Mouse (Mus musculus) liver, embryonic 15.5 days (tissue): ENCODE data around the gene Ugt1a1. TPM values are rescaled to one million over a fixed set of nuclear protein-coding genes. Genes with fewer than 3 reads are reported as not detected.
"Not testable (repeated sequence)": the region's sequence is repeated elsewhere in the genome, so short reads cannot be mapped to it uniquely, and the experiment has no call there.

Experiments used
- ATAC-seq: fragments of 200-750 bp; cut with Nextera tagmentation; 2 replicates; pipeline ENCODE4 v1.8.0; 2017; ENCODE audit warnings: moderate number of reproducible peaks, mild to moderate bottlenecking, moderate library complexity; ENCODE audit not compliant: insufficient read depth
- H3K27ac ChIP-seq: fragments of 300-500 bp; sonication (generic); replicated peaks from 2 replicates; pipeline ENCODE4 v1.5.1; 2015; ENCODE audit warnings: mild to moderate bottlenecking, inconsistent platforms
- H3K27me3 ChIP-seq: fragments of 300-500 bp; sonication (generic); 2 replicates; pipeline ENCODE4 v1.6.1; 2015; ENCODE audit warnings: mild to moderate bottlenecking, inconsistent platforms
- H3K36me3 ChIP-seq: fragments of 300-500 bp; sonication (generic); replicated peaks from 2 replicates; pipeline ENCODE4 v1.6.1; 2015; ENCODE audit warnings: moderate library complexity, mild to moderate bottlenecking, inconsistent platforms
- H3K4me1 ChIP-seq: fragments of 300-500 bp; sonication (generic); replicated peaks from 2 replicates; pipeline ENCODE4 v1.6.1; 2015; ENCODE audit warnings: inconsistent platforms
- H3K4me2 ChIP-seq: fragments of 300-500 bp; sonication (generic); 2 replicates; pipeline ENCODE4 v1.6.1; 2015; ENCODE audit warnings: moderate library complexity, mild to moderate bottlenecking, inconsistent platforms
- H3K4me3 ChIP-seq: fragments of 300-500 bp; sonication (generic); replicated peaks from 2 replicates; pipeline ENCODE4 v1.5.1; 2015; ENCODE audit warnings: mild to moderate bottlenecking, inconsistent platforms
- H3K9ac ChIP-seq: fragments of 300-500 bp; sonication (generic); 2 replicates; pipeline ENCODE4 v1.6.1; 2015; ENCODE audit warnings: moderate library complexity, mild to moderate bottlenecking, inconsistent platforms
- H3K9me3 ChIP-seq: fragments of 300-500 bp; sonication (generic); replicated peaks from 2 replicates; pipeline ENCODE4 v1.6.1; 2016; ENCODE audit warnings: inconsistent platforms
- WGBS: fragments of 180-500 bp; shearing (Covaris S2); methylation state at CpG from one replicate; pipeline ENCODE4 v1.1.7; 2015; ENCODE audit warnings: mixed read lengths; ENCODE audit not compliant: insufficient replicate concordance; 5-methylcytosine and 5-hydroxymethylcytosine counted together
- polyA plus RNA-seq: library from polyadenylated mRNA; unstranded; fragments of >200 nt; fragmentation: Nextera tagmentation; extraction: Ambion mirVana; gene quantifications from 2 replicates; pipeline ENCODE4 v1.2.1, GENCODE M21; 2015

The Ugt1a1 gene
- polyA plus RNA-seq, 1 experiment from 2014 or later, result 0.20 TPM

DNA sequence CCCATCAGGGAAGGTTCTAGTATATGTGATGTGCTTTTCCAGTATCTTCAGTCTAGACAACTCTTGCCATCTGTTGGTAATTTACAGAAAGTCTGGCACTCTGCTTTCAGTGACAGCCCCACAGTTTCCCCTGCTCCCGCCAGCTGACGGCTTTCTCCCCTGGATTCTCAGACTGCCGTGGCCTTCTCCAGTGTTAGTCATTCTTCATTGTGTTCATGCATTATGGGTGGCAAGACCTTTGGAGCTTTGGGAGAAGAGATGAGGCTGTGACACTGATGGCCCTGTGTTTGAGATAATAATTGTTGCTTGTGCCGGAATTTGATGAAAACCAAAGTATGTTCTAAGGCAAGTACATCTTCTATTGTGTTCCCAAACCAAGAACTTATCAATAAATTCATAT lies 6.8 kb downstream of the Ugt1a1 start:
- Histone ChIP-seq H3K4me2 (no peak overlapping the region), H3K4me1 (no peaks in the 10 kb centered on the region), H3K27ac (no peak overlapping the region), H3K9me3 (peaks cover 29% of the 10 kb centered on the region), H3K9ac (no peak overlapping the region), H3K4me3 (no peak overlapping the region), H3K27me3 (no peaks in the 10 kb centered on the region), H3K36me3 (no peaks in the 10 kb centered on the region)
- WGBS, result 40% methylated on average over 4 of the region's 4 CpGs
- no peak for ATAC-seq

DNA sequence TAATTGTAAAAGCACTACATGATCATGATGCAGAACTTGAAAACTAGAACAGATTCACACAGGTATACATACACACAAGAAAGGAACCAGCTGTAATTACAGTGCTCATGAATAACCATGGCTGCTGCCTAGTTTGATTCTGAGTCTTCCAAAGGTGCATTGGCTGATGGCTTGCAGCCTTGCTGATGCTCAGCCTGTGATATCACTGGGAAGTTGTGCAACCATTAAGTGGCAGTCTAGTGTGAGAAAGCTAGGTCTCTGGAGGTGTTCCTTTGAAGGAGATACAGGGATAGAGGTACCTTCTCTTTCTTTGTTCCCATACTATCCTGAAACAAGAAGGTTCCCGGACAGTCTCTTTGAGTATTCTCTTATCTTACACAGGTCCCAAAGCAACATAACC lies 7.3 kb downstream of the Ugt1a1 start:
- H3K4me2 ChIP-seq, result no peak overlapping the region
- H3K36me3 ChIP-seq, result no peaks in the 10 kb centered on the region
- ATAC-seq, result no peak
- H3K9me3 ChIP-seq, result peaks cover 25% of the 10 kb centered on the region
- H3K27me3 ChIP-seq, result no peaks in the 10 kb centered on the region
- H3K4me1 ChIP-seq, result no peaks in the 10 kb centered on the region
- H3K9ac ChIP-seq, result no peak overlapping the region
- WGBS, result 13% methylated on average over 1 of the region's 1 CpGs
- H3K4me3 ChIP-seq, result no peak overlapping the region
- no peak overlapping the region for H3K27ac ChIP-seq

DNA sequence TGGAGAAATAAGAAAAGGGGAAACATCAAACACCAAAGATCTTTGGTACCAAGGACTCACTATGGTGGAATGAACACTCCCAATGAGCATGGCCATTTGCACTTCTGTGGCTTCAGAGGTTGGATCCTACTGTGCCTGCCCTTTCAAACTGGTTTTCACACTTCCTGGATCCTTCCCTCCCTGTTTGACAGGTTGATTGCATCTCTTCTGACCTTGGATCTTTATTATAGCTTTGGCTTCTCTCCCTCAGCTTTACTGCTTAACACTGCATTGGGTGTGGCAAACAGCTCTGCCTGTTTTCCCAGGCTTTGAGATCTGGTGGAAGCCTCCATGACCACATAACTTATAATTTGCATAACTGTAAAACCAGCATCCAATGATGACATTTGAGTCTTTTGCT lies 8.6 kb downstream of the Ugt1a1 start:
- no peak overlapping the region for H3K4me3 ChIP-seq
- no peak for ATAC-seq

DNA sequence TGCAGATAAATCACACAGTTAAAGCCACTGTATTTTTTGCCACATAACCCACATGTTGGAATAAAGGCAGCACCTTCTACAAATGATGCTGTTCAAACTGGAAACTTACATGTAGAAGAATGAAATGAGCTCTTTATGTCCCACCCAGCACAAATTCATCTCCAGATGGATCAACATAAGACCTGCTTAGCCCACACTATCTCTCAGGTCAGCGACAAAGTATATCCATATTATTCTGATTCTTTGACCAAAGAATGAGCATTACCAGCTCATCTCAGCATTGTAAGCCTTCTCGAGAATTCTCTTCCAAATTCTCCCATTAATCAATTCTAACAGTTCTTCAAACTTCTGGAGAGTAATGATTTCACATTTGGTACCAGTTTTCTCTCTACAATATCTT lies 10.5 kb downstream of the Ugt1a1 start:
- H3K9me3 ChIP-seq, result peaks cover 20% of the 10 kb centered on the region
- ATAC-seq, result no peak
- no peaks in the 10 kb centered on the region for H3K27me3 ChIP-seq
- H3K4me2 ChIP-seq, result no peak overlapping the region
- H3K4me3 ChIP-seq, result no peak overlapping the region
- H3K9ac ChIP-seq, result no peak overlapping the region
- no peaks in the 10 kb centered on the region for H3K36me3 ChIP-seq
- H3K27ac ChIP-seq, result no peak overlapping the region
- WGBS, result 30% methylated on average over 2 of the region's 2 CpGs
- no peaks in the 10 kb centered on the region for H3K4me1 ChIP-seq

More for the DNA sequence above, 8.6 kb downstream of the Ugt1a1 start:
- no peaks in the 10 kb centered on the region for H3K4me1 ChIP-seq
- no peaks in the 10 kb centered on the region for H3K27me3 ChIP-seq
- H3K4me2 ChIP-seq, result no peak overlapping the region
- peaks cover 16% of the 10 kb centered on the region for H3K9me3 ChIP-seq
- H3K9ac ChIP-seq, result no peak overlapping the region
- H3K27ac ChIP-seq, result no peak overlapping the region
- no peaks in the 10 kb centered on the region for H3K36me3 ChIP-seq

DNA sequence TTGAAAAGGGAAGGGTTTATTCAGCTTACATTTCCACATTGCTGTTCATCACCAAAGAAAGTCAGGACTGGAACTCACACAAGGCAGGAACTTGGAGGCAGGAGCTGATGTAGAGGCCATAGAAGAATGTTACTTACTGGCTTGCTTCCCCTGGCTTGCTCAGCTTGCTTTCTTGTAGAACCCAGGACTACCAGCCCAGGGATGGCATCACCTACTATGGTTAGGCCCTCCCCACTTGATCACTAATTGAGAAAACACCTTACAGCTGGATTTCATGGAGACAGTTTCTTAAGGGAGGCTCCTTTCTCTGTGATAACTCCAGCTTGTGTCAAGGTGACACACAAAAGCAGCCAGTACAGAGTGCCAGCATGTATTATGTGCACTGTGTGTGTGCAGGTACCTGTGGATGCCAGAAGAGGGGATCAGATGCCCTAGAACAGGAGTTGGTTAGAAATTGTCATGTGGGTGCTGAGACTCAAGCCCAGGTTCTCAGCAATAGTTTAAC lies 11.3 kb downstream of the Ugt1a1 start:
- H3K27ac ChIP-seq, H3K4me3 ChIP-seq, H3K36me3 ChIP-seq, H3K4me2 ChIP-seq, H3K4me1 ChIP-seq, ATAC-seq, H3K27me3 ChIP-seq, H3K9ac ChIP-seq: not testable (repeated sequence)
- peaks cover 20% of the 10 kb centered on the region; the same call in 1 of the 2 replicates for H3K9me3 ChIP-seq

DNA sequence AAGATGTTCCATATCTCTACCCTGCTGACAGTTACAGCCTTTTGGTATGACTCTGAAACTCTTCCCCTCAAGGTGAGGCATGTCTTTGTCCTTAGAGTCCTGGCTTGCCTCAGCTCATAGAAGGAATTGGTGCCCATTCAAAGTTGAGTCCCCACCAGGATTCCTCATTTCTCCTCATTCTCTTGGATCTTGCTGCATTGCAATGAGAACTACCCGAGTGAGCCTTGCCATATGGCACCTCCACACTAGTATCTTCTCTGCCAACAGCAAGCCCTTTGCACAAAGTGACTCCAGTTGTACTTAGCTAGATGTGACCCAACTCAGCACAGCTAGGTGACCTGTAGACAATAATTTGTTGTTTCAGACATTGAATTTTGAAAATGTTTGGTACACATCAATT lies 11.8 kb downstream of the Ugt1a1 start:
- Histone ChIP-seq H3K27ac (no peak overlapping the region), H3K36me3 (no peaks in the 10 kb centered on the region), H3K27me3 (no peaks in the 10 kb centered on the region), H3K9ac (no peak overlapping the region), H3K9me3 (peaks cover 20% of the 10 kb centered on the region; the same call in 1 of the 2 replicates), H3K4me1 (no peaks in the 10 kb centered on the region), H3K4me3 (no peak overlapping the region), H3K4me2 (no peak overlapping the region)
- WGBS, result 30% methylated on average over 1 of the region's 1 CpGs
- no peak for ATAC-seq

DNA sequence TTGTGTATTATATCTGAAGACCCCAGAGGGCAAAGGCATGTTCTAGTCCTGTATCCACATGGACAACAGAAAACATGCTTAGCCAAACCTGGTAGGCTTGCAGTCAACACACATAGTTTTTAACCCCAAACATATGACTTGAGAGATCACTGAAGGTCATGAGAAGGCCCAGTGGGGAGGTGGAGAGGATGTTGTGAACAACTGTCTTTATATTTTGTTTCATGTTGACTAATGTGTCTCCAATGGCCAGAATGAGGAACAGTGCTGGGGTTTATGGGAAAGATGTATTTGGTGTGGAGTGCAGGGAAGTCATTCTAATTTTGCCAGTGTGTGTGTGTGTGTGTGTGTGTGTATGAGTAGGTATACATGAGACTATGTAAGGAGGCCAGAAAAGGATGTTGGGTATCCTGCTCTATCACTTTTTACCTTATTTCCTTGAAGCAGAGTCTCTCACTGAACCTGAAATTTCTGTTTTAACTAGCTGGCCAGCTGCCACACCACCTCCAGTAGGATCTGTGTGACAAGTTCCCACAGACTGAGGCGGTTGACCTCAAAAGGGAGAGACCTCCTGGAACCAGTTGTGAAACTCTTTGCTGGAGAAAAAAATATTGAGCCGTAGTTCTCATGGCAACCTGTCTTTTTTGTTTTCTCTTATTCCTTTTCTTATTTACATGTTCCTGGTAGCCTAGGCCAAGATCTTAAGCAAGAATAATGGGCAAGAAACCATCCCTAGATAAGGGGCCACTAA lies 12.4 kb downstream of the Ugt1a1 start:
- WGBS, result 42% methylated on average over 2 of the region's 2 CpGs
- Histone ChIP-seq H3K27ac (no peak overlapping the region), H3K9me3 (peaks cover 20% of the 10 kb centered on the region; the same call in 1 of the 2 replicates), H3K36me3 (no peaks in the 10 kb centered on the region), H3K4me1 (no peaks in the 10 kb centered on the region), H3K4me2 (no peak overlapping the region), H3K9ac (no peak overlapping the region), H3K4me3 (no peak overlapping the region), H3K27me3 (no peaks in the 10 kb centered on the region)
- no peak for ATAC-seq

DNA sequence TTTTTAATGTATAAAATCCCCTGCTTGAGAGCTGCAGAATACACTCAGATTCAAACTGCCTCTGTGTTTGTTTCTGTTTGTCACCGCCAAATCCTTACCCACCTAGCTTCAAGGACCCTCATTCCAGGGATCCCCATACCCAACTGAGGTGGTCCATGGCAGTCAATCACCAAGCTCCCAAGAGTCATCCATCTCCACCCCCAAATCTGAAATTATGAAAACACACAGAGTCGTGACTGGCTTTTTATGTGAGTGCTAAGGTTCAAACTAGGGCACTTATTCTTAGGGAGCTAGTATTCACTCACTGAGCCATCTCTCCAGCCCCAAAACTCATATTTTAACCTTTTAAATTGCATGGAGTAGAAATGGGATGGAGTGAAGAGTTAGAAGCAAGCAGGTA lies 13.5 kb downstream of the Ugt1a1 start:
- H3K27me3 ChIP-seq, ATAC-seq, H3K4me3 ChIP-seq, H3K4me2 ChIP-seq, H3K9ac ChIP-seq, H3K36me3 ChIP-seq, H3K4me1 ChIP-seq, H3K27ac ChIP-seq: not testable (repeated sequence)
- H3K9me3 ChIP-seq, result peaks cover 30% of the 10 kb centered on the region; the same call in 1 of the 2 replicates
- 26% methylated on average over 2 of the region's 2 CpGs for WGBS

DNA sequence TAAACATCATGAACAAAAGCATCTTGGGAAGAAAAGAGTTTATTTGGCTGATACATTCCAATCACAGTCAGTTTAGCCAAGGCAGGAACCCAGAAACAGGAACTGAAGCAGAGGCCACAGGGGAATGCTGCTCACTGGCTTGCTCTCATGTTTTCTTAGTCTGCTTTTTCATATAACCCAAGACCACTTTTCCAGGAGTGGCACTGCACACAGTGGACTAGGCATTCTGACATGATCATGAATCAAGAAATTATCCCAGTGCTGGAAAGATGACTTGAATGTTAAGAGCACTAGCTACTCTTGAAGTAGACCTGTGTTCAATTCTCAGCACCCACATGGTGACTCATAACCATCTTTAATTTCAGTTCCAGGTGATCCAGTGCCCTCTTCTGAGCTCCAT lies 14.0 kb downstream of the Ugt1a1 start:
- no peak for ATAC-seq
- Histone ChIP-seq H3K4me2 (no peak overlapping the region), H3K27me3 (no peaks in the 10 kb centered on the region), H3K9me3 (peaks cover 31% of the 10 kb centered on the region; the same call in 1 of the 2 replicates), H3K4me3 (no peak overlapping the region), H3K9ac (no peak overlapping the region), H3K4me1 (no peaks in the 10 kb centered on the region), H3K36me3 (no peaks in the 10 kb centered on the region), H3K27ac (no peak overlapping the region)

DNA sequence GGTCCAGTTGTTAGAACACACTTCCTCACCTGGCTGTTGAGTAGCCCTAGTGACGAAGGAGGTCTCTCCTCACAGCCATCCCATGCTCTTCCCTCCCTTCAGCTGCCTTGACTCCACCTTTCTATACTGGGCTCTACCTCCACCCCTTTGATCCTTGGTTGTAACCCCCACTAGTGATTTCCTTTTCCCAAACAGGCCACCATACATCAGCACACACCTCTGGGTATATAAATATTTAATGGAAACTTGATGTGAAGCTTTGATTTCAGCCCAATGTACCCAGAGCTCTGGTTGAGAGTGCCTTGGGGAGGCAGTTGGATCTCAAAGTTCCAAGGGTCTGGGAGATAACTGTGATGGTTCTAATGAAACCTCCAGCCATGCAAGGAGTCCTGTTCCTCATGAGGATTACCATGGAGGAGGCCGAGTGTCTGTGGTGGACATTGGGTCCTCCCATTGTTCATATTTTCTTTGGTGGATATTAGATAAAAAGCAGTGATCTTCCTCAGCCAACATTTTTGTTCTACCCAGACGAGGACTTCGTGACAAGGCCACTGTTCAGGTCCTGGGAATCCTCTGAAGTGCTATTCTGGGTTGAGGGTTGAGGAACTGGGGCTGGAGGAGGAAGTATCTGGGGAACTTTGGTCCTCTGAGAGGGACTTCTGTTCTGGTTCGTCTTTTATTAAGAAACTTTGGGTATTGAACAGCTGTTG lies 15.1 kb downstream of the Ugt1a1 start, which contains the start of gene Mroh2a:
Gene Mroh2a, plus strand, starts transcription at position 317 of the 710 bp plus-strand sequence.
- H3K36me3 ChIP-seq, result no peaks in the 10 kb centered on the region
- no peaks in the 10 kb centered on the region for H3K27me3 ChIP-seq
- H3K4me1 ChIP-seq, result no peaks in the 10 kb centered on the region
- H3K9ac ChIP-seq, result no peak within 1 kb of the TSS
- no peak within 1 kb of the TSS for H3K27ac ChIP-seq
- H3K9me3 ChIP-seq, result peaks cover 37% of the 10 kb centered on the region; the same call in 1 of the 2 replicates
- H3K4me2 ChIP-seq, result no peak within 1 kb of the TSS
- no peak within 1 kb of the TSS for H3K4me3 ChIP-seq
- 32% methylated on average over 5 of the region's 5 CpGs for WGBS
- ATAC-seq, result 0 out of 2 replicates have a peak, but pooled peaks have one; percentile 8

DNA sequence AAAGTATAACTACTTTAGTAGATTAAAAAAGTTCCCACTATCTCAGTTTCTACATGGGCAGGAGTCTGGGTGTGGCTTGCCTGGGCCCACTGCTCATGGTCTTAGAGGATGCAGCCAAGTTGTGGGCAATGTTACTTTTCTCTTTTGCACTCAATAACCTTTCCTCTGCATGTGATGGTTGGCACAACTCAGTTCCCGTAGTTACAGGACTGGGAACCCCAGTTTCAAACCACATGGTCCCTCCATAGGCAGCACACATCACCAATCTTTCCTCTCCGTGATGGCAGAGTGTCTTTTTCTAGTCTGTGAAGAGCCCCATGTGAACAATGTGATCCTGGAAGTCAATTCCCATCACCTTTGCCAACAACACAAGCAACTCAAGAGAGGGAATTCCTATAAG lies 15.7 kb downstream of the Ugt1a1 start:
- no peak overlapping the region for H3K4me2 ChIP-seq
- no peaks in the 10 kb centered on the region for H3K4me1 ChIP-seq
- no peaks in the 10 kb centered on the region for H3K36me3 ChIP-seq
- no peak overlapping the region for H3K4me3 ChIP-seq
- no peak overlapping the region for H3K27ac ChIP-seq
- no peak for ATAC-seq
- no peaks in the 10 kb centered on the region for H3K27me3 ChIP-seq
- H3K9ac ChIP-seq, result no peak overlapping the region
- WGBS, result 40% methylated on average over 2 of the region's 2 CpGs
- H3K9me3 ChIP-seq, result peaks cover 38% of the 10 kb centered on the region; the same call in 1 of the 2 replicates
